Mouse (Mus musculus): Measurements from ENCODE around the gene Mrpl38. TPM values are rescaled to one million over a fixed set of nuclear protein-coding genes. Genes with fewer than 3 reads are reported as not detected.
"Not testable (repeated sequence)": the region's sequence is repeated elsewhere in the genome, so short reads cannot be mapped to it uniquely, and the experiment has no call there.

The Mrpl38 gene
- polyA plus RNA-seq, 1 experiment from 2014 or later = 90.7 TPM

GRCm38 (mm10) chr11:116100385-116100784 is 38.3 kb downstream of the Mrpl38 start:
- Histone ChIP-seq H3K4me2 (no peak overlapping the region), H3K4me3 (no peak overlapping the region), H3K9me3 (replicated peaks) (no peaks in the 10 kb centered on the region), H3K4me1 (replicated peaks) (peaks cover 64% of the 10 kb centered on the region), H3K9ac (no peak overlapping the region), H3K27ac (peak overlapping the region; percentile 96), H3K36me3 (peaks cover under 1% of the 10 kb centered on the region), H3K27me3 (no peaks in the 10 kb centered on the region)
- peak; percentile 30; the same call in 1 of the 2 replicates for ATAC-seq (replicated peaks; ENCODE audit: insufficient number of reproducible peaks, insufficient read depth, low FRiP score, low read depth)
- WGBS = 30% methylated on average over 6 of the region's 6 CpGs

- H3K36me3 ChIP-seq = no peaks in the 10 kb centered on the region
- H3K9ac ChIP-seq = no peak overlapping the region
- H3K4me1 ChIP-seq (replicated peaks) = peaks cover 56% of the 10 kb centered on the region
- WGBS = 80% methylated on average over 6 of the region's 6 CpGs
- no peaks in the 10 kb centered on the region for H3K27me3 ChIP-seq
- no peak overlapping the region for H3K4me3 ChIP-seq
- no peak for ATAC-seq (replicated peaks; ENCODE audit: insufficient number of reproducible peaks, insufficient read depth, low FRiP score, low read depth)
- no peak overlapping the region for H3K4me2 ChIP-seq
- no peaks in the 10 kb centered on the region for H3K9me3 ChIP-seq (replicated peaks)
- peak overlapping the region; percentile 96 for H3K27ac ChIP-seq
Observed at GRCm38 (mm10) chr11:116099462-116099861, 39.2 kb downstream of the Mrpl38 start.

- Histone ChIP-seq H3K27me3 (no peaks in the 10 kb centered on the region), H3K36me3 (no peaks in the 10 kb centered on the region), H3K9me3 (replicated peaks) (no peaks in the 10 kb centered on the region), H3K27ac (peak overlapping the region; percentile 96), H3K4me2 (no peak overlapping the region), H3K4me1 (replicated peaks) (peaks cover 54% of the 10 kb centered on the region), H3K9ac (no peak overlapping the region), H3K4me3 (no peak overlapping the region)
- no peak for ATAC-seq (replicated peaks; ENCODE audit: insufficient number of reproducible peaks, insufficient read depth, low FRiP score, low read depth)
- 59% methylated on average over 14 of the region's 14 CpGs for WGBS
Observed at GRCm38 (mm10) chr11:116098711-116099460, 39.8 kb downstream of the Mrpl38 start.

GRCm38 (mm10) chr11:116096213-116097108 is 42.2 kb downstream of the Mrpl38 start:
- no peak overlapping the region for H3K4me3 ChIP-seq
- WGBS = 88% methylated on average over 5 of the region's 5 CpGs
- peaks cover 35% of the 10 kb centered on the region for H3K4me1 ChIP-seq (replicated peaks)
- H3K4me2 ChIP-seq = no peak overlapping the region
- H3K9me3 ChIP-seq (replicated peaks) = no peaks in the 10 kb centered on the region
- no peak for ATAC-seq (replicated peaks; ENCODE audit: insufficient number of reproducible peaks, insufficient read depth, low FRiP score, low read depth)
- H3K27ac ChIP-seq = no peak overlapping the region
- no peak overlapping the region for H3K9ac ChIP-seq
- no peaks in the 10 kb centered on the region for H3K36me3 ChIP-seq
- no peaks in the 10 kb centered on the region for H3K27me3 ChIP-seq

- 51% methylated on average over 3 of the region's 3 CpGs for WGBS
- no peak for ATAC-seq (replicated peaks; ENCODE audit: insufficient number of reproducible peaks, insufficient read depth, low FRiP score, low read depth)
- Histone ChIP-seq H3K4me1 (replicated peaks) (peaks cover 26% of the 10 kb centered on the region), H3K36me3 (no peaks in the 10 kb centered on the region), H3K9ac (no peak overlapping the region), H3K4me2 (no peak overlapping the region), H3K4me3 (no peak overlapping the region), H3K27ac (peak overlapping the region; percentile 71), H3K9me3 (replicated peaks) (no peaks in the 10 kb centered on the region), H3K27me3 (no peaks in the 10 kb centered on the region)
Observed at GRCm38 (mm10) chr11:116095573-116095972, 43.1 kb downstream of the Mrpl38 start.

GRCm38 (mm10) chr11:116093771-116094565 is 44.7 kb downstream of the Mrpl38 start:
- Histone ChIP-seq H3K27me3 (no peaks in the 10 kb centered on the region), H3K9me3 (replicated peaks) (no peaks in the 10 kb centered on the region), H3K4me3 (no peak overlapping the region), H3K4me2 (0 out of 2 replicates have a peak overlapping the region, but pooled peaks have one; percentile 17), H3K9ac (no peak overlapping the region), H3K27ac (peak overlapping the region; percentile 71), H3K4me1 (replicated peaks) (peaks cover 10% of the 10 kb centered on the region), H3K36me3 (no peaks in the 10 kb centered on the region)
- WGBS = 29% methylated on average over 16 of the region's 16 CpGs
- peak; percentile 36 for ATAC-seq (replicated peaks; ENCODE audit: insufficient number of reproducible peaks, insufficient read depth, low FRiP score, low read depth)

GRCm38 (mm10) chr11:116092959-116093358 is 45.7 kb downstream of the Mrpl38 start:
- not testable (repeated sequence) for H3K4me2 ChIP-seq; H3K36me3 ChIP-seq; H3K9ac ChIP-seq; ATAC-seq (replicated peaks; ENCODE audit: insufficient number of reproducible peaks, insufficient read depth, low FRiP score, low read depth); H3K9me3 ChIP-seq (replicated peaks); H3K27me3 ChIP-seq; H3K4me3 ChIP-seq
- 90% methylated on average over 6 of the region's 6 CpGs for WGBS
- peaks cover 10% of the 10 kb centered on the region for H3K4me1 ChIP-seq (replicated peaks)
- peak overlapping the region; percentile 71 for H3K27ac ChIP-seq

GRCm38 (mm10) chr11:116091591-116091990 is 47.1 kb downstream of the Mrpl38 start:
- WGBS = 85% methylated on average over 6 of the region's 6 CpGs
- Histone ChIP-seq H3K4me3 (no peak overlapping the region), H3K4me2 (no peak overlapping the region), H3K36me3 (no peaks in the 10 kb centered on the region), H3K9ac (no peak overlapping the region), H3K27ac (no peak overlapping the region), H3K9me3 (replicated peaks) (no peaks in the 10 kb centered on the region), H3K27me3 (no peaks in the 10 kb centered on the region), H3K4me1 (replicated peaks) (peaks cover 13% of the 10 kb centered on the region)
- no peak for ATAC-seq (replicated peaks; ENCODE audit: insufficient number of reproducible peaks, insufficient read depth, low FRiP score, low read depth)

- Histone ChIP-seq H3K4me3 (no peak overlapping the region), H3K27ac (no peak overlapping the region), H3K9ac (no peak overlapping the region), H3K4me1 (replicated peaks) (peaks cover 27% of the 10 kb centered on the region), H3K36me3 (peaks cover 2% of the 10 kb centered on the region; the same call in 1 of the 2 replicates), H3K27me3 (no peaks in the 10 kb centered on the region), H3K4me2 (no peak overlapping the region), H3K9me3 (replicated peaks) (no peaks in the 10 kb centered on the region)
- 85% methylated on average over 6 of the region's 6 CpGs for WGBS
- no peak for ATAC-seq (replicated peaks; ENCODE audit: insufficient number of reproducible peaks, insufficient read depth, low FRiP score, low read depth)
Observed at GRCm38 (mm10) chr11:116089545-116089944, 49.1 kb downstream of the Mrpl38 start.

- Histone ChIP-seq H3K27ac (no peak overlapping the region), H3K36me3 (peaks cover 9% of the 10 kb centered on the region; the same call in 1 of the 2 replicates), H3K4me2 (no peak overlapping the region), H3K4me1 (replicated peaks) (peaks cover 24% of the 10 kb centered on the region), H3K9me3 (replicated peaks) (no peaks in the 10 kb centered on the region), H3K27me3 (no peaks in the 10 kb centered on the region), H3K9ac (no peak overlapping the region), H3K4me3 (no peak overlapping the region)
- WGBS = 64% methylated on average over 11 of the region's 11 CpGs
- no peak for ATAC-seq (replicated peaks; ENCODE audit: insufficient number of reproducible peaks, insufficient read depth, low FRiP score, low read depth)
Observed at GRCm38 (mm10) chr11:116088741-116089394, 49.8 kb downstream of the Mrpl38 start.

All from heart, embryonic 15.5 days (tissue).